Mouse (Mus musculus) forebrain, embryonic 14.5 days (tissue): Measurements from ENCODE around the gene Ppil6. TPM values are rescaled to one million over a fixed set of nuclear protein-coding genes. Genes with fewer than 3 reads are reported as not detected.

Source experiments
- ATAC-seq: fragments of 200-750 bp; cut with Nextera tagmentation; 2 replicates; pipeline ENCODE4 v1.8.0; 2017; ENCODE audit warnings: mild to moderate bottlenecking, moderate library complexity
- DNase-seq: peaks from one replicate; pipeline ENCODE4 v3.0.0-alpha.2; 2015; ENCODE audit warnings: low spot score
- H3K27ac ChIP-seq: fragments of 300-500 bp; sonication (generic); 2 replicates; pipeline ENCODE4 v1.5.1; 2014; ENCODE audit warnings: low read depth, mild to moderate bottlenecking, control low read depth, low read length, moderate library complexity
- H3K27me3 ChIP-seq: fragments of 300-500 bp; sonication (generic); replicated peaks from 2 replicates; pipeline ENCODE4 v1.6.1; 2014; ENCODE audit warnings: low read length, control low read depth, mixed read lengths; ENCODE audit not compliant: control insufficient read depth, insufficient read depth
- H3K36me3 ChIP-seq: fragments of 300-500 bp; sonication (generic); 2 replicates; pipeline ENCODE4 v1.6.1; 2014; ENCODE audit warnings: low read length, control low read depth; ENCODE audit not compliant: control insufficient read depth, insufficient read depth
- H3K4me1 ChIP-seq: fragments of 300-500 bp; sonication (generic); 2 replicates; pipeline ENCODE4 v1.6.1; 2014; ENCODE audit warnings: antibody characterized with exemption, low read length, control low read depth; ENCODE audit not compliant: control insufficient read depth, insufficient read depth
- H3K4me2 ChIP-seq: fragments of 300-500 bp; sonication (generic); 2 replicates; pipeline ENCODE4 v1.6.1; 2014; ENCODE audit warnings: mild to moderate bottlenecking, control low read depth, low read length
- H3K4me3 ChIP-seq: fragments of 300-500 bp; sonication (generic); 2 replicates; pipeline ENCODE4 v1.5.1; 2014; ENCODE audit warnings: low read depth, low read length, control low read depth
- H3K9ac ChIP-seq: fragments of 300-500 bp; sonication (generic); 2 replicates; pipeline ENCODE4 v1.6.1; 2014; ENCODE audit warnings: mild to moderate bottlenecking, low read length, control low read depth, moderate library complexity
- H3K9me3 ChIP-seq: fragments of 300-500 bp; sonication (generic); replicated peaks from 2 replicates; pipeline ENCODE4 v1.6.1; 2016; ENCODE audit warnings: low read length, control low read depth, mixed read lengths; ENCODE audit not compliant: control insufficient read depth
- WGBS: fragments of 180-500 bp; shearing (Covaris S2); extraction: QIAGEN DNeasy Blood & Tissue Kit; methylation state at CpG from one replicate; pipeline ENCODE4 v1.1.7; 2014; 5-methylcytosine and 5-hydroxymethylcytosine counted together
- polyA plus RNA-seq: library from polyadenylated mRNA; unstranded; fragments of >200 nt; fragmentation: Nextera tagmentation; extraction: Ambion mirVana; gene quantifications from 2 replicates; pipeline ENCODE4 v1.2.1, GENCODE M21; 2014

Gene Ppil6
- polyA plus RNA-seq, 1 experiment from 2014 or later: 2.0 TPM

DNA sequence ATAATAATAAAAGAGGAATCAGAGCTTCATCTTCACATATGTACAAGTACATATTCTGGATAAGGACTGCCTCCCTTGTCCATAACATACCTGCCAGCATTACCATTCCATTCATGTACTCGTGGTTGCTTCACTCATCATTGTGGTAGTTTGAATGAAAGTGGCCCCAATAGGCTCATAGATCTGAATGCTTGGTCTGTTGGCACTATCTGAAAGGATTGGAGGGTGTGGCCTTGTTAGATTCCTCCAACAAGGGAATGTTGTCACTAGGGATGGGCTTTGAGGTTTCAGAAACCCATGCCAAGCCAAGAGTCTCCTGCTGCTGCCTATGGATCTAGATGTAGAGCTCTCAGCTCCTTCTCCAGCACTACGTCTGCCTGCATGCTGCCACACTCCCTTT, 45.8 kb downstream of the Ppil6 start:
- Histone ChIP-seq H3K36me3 (peaks cover 29% of the 10 kb centered on the region), H3K27ac (no peak overlapping the region), H3K4me2 (no peak overlapping the region), H3K4me3 (no peak overlapping the region), H3K27me3 (no peaks in the 10 kb centered on the region), H3K9me3 (no peaks in the 10 kb centered on the region), H3K9ac (no peak overlapping the region), H3K4me1 (no peaks in the 10 kb centered on the region)
- ATAC-seq (no peak), DNase-seq (no peak)
- WGBS: 83% methylated on average over 2 of the region's 2 CpGs

DNA sequence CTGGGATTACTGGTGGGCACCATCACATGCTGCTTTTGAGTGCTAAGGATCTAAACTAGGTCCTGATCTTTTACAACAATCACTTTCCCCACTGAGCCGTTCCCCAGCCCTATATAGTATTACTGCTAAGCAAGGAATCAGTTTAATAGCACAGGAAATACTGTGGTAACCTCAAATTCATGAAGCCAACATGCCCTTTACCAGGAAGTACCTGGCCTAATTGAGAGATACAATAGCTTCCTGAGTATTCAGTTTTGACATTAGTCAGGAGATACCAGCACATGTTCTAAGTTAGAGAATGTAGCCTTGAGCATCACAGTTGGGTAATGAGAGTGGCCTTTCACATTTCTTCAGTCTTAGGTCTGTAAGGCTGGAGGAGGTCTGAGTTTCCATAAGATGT, 46.5 kb downstream of the Ppil6 start:
- Histone ChIP-seq H3K36me3 (peaks cover 24% of the 10 kb centered on the region; the same call in 1 of the 2 replicates), H3K4me1 (no peaks in the 10 kb centered on the region), H3K27ac (no peak overlapping the region), H3K27me3 (no peaks in the 10 kb centered on the region), H3K9me3 (no peaks in the 10 kb centered on the region), H3K4me2 (no peak overlapping the region), H3K4me3 (no peak overlapping the region), H3K9ac (no peak overlapping the region)
- no peak for ATAC-seq
- WGBS: 84% methylated on average over 1 of the region's 1 CpGs
- DNase-seq: no peak

- no peak overlapping the region for H3K9ac ChIP-seq
- H3K4me2 ChIP-seq: no peak overlapping the region
- peaks cover 23% of the 10 kb centered on the region; the same call in 1 of the 2 replicates for H3K36me3 ChIP-seq
- no peaks in the 10 kb centered on the region for H3K4me1 ChIP-seq
- H3K4me3 ChIP-seq: no peak overlapping the region
- no peaks in the 10 kb centered on the region for H3K9me3 ChIP-seq
- WGBS: 53% methylated on average over 4 of the region's 4 CpGs
- ATAC-seq: no peak
- H3K27ac ChIP-seq: no peak overlapping the region
- H3K27me3 ChIP-seq: no peaks in the 10 kb centered on the region
- DNase-seq: no peak
These were observed 47.2 kb downstream of the Ppil6 start for GRCm38 (mm10) chr10:41537226-41537982.

DNA sequence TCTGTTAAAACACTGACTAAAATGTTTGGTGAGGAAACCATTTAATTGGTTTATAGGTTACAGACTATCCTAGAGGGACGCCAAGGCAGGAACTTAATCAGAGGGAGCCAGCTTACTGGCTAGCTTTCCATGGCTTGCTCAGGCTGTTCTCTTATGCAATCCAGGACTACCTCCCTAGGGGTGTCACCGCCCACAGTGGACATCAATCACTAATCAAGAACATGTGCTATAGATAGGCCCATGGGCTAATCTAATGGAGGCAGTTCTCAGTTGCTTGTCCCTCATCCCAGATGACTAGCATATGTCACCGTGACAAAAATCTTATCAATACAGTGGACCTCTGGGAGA, 47.7 kb downstream of the Ppil6 start:
- no peak for ATAC-seq
- WGBS: 96% methylated on average over 3 of the region's 3 CpGs
- Histone ChIP-seq H3K9me3 (no peaks in the 10 kb centered on the region), H3K9ac (no peak overlapping the region), H3K27ac (no peak overlapping the region), H3K36me3 (peaks cover 17% of the 10 kb centered on the region; the same call in 1 of the 2 replicates), H3K27me3 (no peaks in the 10 kb centered on the region), H3K4me2 (no peak overlapping the region), H3K4me3 (no peak overlapping the region), H3K4me1 (no peaks in the 10 kb centered on the region)
- no peak for DNase-seq

DNA sequence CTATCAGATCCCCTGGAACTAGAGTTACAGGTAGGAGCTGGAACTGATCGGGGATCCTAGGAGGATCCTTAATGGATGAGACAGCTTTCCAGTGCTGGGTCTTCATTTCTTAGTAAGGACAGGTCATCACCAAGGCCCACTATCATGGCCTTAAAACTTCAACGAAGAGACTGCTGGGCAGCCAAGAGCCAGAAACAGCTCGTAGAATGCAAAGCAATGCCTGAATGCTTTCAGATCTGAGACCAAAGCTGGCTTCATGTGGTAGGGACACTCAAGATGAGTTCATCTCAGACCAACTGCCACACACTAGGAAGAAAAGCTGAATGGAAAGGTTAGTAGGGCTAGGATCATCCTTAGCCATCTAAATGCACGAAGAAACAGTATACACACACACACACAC, 48.7 kb downstream of the Ppil6 start:
- H3K36me3 ChIP-seq: peaks cover 7% of the 10 kb centered on the region; the same call in 1 of the 2 replicates
- H3K9me3 ChIP-seq: no peaks in the 10 kb centered on the region
- H3K4me3 ChIP-seq: no peak overlapping the region
- ATAC-seq (no peak), DNase-seq (no peak)
- no peak overlapping the region for H3K27ac ChIP-seq
- no peaks in the 10 kb centered on the region for H3K27me3 ChIP-seq
- no peaks in the 10 kb centered on the region for H3K4me1 ChIP-seq
- no peak overlapping the region for H3K9ac ChIP-seq
- 96% methylated on average over 4 of the region's 4 CpGs for WGBS
- H3K4me2 ChIP-seq: no peak overlapping the region

DNA sequence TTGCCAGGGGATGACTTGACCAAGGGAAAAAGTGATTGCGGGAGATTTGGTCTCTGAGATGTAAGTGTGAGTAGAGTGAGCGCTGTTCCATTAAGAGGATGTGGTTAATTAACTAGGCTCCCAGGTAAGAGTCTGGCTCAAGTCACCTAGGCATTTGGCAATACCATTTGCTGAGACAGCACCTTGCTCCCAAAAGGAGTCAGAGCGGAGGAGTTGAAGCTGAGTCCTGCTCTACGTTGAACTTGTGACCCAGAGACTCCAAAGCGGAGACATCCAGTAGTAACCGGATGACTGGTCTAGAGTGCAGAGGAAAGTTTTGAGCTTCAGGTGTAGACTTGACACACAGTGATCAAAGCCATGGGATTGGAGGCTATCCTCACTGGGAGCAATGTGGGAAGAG, 51.8 kb downstream of the Ppil6 start:
- no peak overlapping the region for H3K4me3 ChIP-seq
- no peaks in the 10 kb centered on the region for H3K9me3 ChIP-seq
- WGBS: 97% methylated on average over 6 of the region's 6 CpGs
- DNase-seq (no peak), ATAC-seq (no peak)
- no peak overlapping the region for H3K9ac ChIP-seq
- H3K27me3 ChIP-seq: no peaks in the 10 kb centered on the region
- H3K36me3 ChIP-seq: no peaks in the 10 kb centered on the region
- peaks cover 6% of the 10 kb centered on the region; the same call in 1 of the 2 replicates for H3K4me1 ChIP-seq
- no peak overlapping the region for H3K4me2 ChIP-seq
- H3K27ac ChIP-seq: no peak overlapping the region

- Histone ChIP-seq H3K9ac (no peak overlapping the region), H3K27ac (no peak overlapping the region), H3K36me3 (no peaks in the 10 kb centered on the region), H3K9me3 (no peaks in the 10 kb centered on the region), H3K4me3 (no peak overlapping the region), H3K4me1 (peaks cover 6% of the 10 kb centered on the region; the same call in 1 of the 2 replicates), H3K27me3 (no peaks in the 10 kb centered on the region), H3K4me2 (no peak overlapping the region)
- no peak for DNase-seq
- ATAC-seq: no peak
- WGBS: 93% methylated on average over 4 of the region's 4 CpGs
These were observed 53.2 kb downstream of the Ppil6 start for GRCm38 (mm10) chr10:41543439-41543838.

- Histone ChIP-seq H3K4me2 (no peak overlapping the region), H3K27me3 (no peaks in the 10 kb centered on the region), H3K9me3 (no peaks in the 10 kb centered on the region), H3K27ac (no peak overlapping the region), H3K36me3 (no peaks in the 10 kb centered on the region), H3K4me3 (no peak overlapping the region), H3K4me1 (peaks cover 6% of the 10 kb centered on the region; the same call in 1 of the 2 replicates), H3K9ac (no peak overlapping the region)
- ATAC-seq: no peak
- DNase-seq: no peak
- WGBS: 74% methylated on average over 2 of the region's 2 CpGs
These were observed 53.6 kb downstream of the Ppil6 start for GRCm38 (mm10) chr10:41543844-41544243.

DNA sequence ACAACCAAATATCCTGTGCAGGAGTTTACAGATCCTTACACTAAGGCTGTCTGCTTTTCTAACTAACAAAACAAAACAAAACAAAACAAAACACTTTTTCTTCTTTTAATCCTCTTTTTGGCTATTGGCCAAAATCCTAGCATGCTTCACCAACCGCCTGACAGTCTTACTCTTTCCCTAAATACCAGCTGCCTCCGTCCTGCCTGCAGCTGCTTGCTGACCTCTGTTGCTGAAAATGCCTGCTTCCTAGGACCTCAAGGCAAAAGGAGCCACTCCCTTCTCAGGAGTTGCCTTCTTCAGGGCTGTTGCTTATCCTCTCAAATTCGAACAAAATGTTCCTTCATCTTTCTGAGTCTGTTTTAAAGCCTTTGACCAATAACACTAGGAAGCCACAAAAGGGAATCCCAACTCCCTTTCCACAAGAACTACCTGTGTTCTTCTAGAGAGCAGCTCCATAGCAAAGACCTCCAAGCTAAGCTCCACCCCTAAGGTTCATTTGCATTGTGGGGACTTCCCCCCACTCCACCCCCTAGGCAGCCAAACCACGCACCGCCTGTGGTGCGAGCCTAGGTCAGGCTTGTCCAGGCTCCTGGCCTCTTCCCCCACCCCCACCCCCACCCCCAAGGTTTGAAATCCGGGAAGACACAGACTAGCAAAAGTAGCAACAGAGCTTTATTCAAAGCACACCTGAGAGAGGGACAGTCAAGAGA, 54.4 kb downstream of the Ppil6 start:
- Histone ChIP-seq H3K9me3 (peaks cover 4% of the 10 kb centered on the region), H3K4me2 (no peak overlapping the region), H3K27ac (no peak overlapping the region), H3K4me1 (peaks cover 6% of the 10 kb centered on the region; the same call in 1 of the 2 replicates), H3K27me3 (no peaks in the 10 kb centered on the region), H3K36me3 (no peaks in the 10 kb centered on the region), H3K4me3 (no peak overlapping the region), H3K9ac (no peak overlapping the region)
- peak; percentile 32; the same call in 1 of the 2 replicates for ATAC-seq
- WGBS: under 1% methylated on average over 7 of the region's 7 CpGs
- peak; percentile 67 for DNase-seq
